Mouse (Mus musculus): ENCODE data around the gene Cdc42ep3.

DNA sequence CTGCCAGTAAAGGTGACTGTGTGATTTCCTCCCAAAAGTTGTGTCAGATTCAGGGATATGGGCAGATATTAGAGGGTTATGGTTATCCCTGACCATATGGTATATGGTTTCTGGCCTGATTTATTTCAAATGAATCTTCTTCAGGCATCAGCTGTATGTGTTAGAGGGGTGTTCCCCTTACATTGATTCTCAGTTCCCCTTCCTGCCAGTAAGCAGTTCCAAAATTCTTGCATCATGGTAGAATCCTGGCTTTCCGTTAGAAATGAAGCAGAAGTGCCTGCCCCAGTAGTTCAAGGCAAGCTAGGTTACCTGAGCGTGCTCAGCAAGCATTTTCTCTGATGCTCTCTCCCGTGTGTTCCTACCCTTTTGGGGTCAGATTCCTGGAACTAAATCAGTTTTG lies 51.7 kb downstream of the Cdc42ep3 start:
- TF ChIP-seq CTCF (IDR thresholded peaks at IDR 0.05; ENCODE audit: control insufficient read depth, insufficient read depth, insufficient read length) = no peak
- no peak for TF ChIP-seq FOSL1 (IDR thresholded peaks at IDR 0.05; ENCODE audit: insufficient read depth, low read length, poor library complexity, severe bottlenecking)
- TF ChIP-seq USF1 (IDR thresholded peaks at IDR 0.05; ENCODE audit: low read depth) = no peak
- TF ChIP-seq MAX (IDR thresholded peaks at IDR 0.05) = no peak
